Comparison of ENCODE assay signal across 9 mouse cellular contexts in genomic region chr17:67303326-67304099, GRCm38 (mm10). TPM values are rescaled to one million over a fixed set of nuclear protein-coding genes. Genes with fewer than 3 reads are reported as not detected.
DNase-seq lines count a peak whose midpoint lies in the region; ATAC-seq lines count a peak whose summit lies in the region.
"Had no signal": no experiment of that assay in that cellular context is flagged by ENCODE, and none has a peak within 500 bp of the region (broad histone marks: within the 10 kb centered on the region; RNA-seq: fewer than 3 reads in every experiment).

No protein-coding gene starts in this region.

- intact Hi-C loops in heart, postnatal 10 days (cut with DNase I) = no loop called here

- 54% methylated on average over 18 of the region's 18 CpGs for WGBS in embryonic facial prominence, embryonic 13.5 days
- WGBS in liver, embryonic 11.5 days = 81% methylated on average over 18 of the region's 18 CpGs

- H3K4me2 ChIP-seq in embryonic facial prominence, embryonic 13.5 days = peak overlapping the region; percentile 22; the same call in 1 of the 2 replicates
- no peak overlapping the region for H3K4me2 ChIP-seq in liver, embryonic 11.5 days

- H3K9me3 ChIP-seq in embryonic facial prominence, embryonic 13.5 days = no peaks in the 10 kb centered on the region
- no peaks in the 10 kb centered on the region for H3K9me3 ChIP-seq in liver, embryonic 11.5 days (ENCODE audit: control insufficient read depth, low read length)

- DNase-seq in frontal cortex, postnatal 36 days (ENCODE audit: low spot score in 2 of 2) = peak; percentile 12 to 22
- no peak for DNase-seq in frontal cortex, postnatal 14 days (ENCODE audit: low spot score in 2 of 2)
- peak; percentile 49 to 58 for DNase-seq in heart, postnatal 10 days
- DNase-seq in lung, postnatal 10 days = peak; percentile 72
- no peak for DNase-seq in liver, embryonic 11.5 days (ENCODE audit: low spot score)
- DNase-seq in urinary bladder, adult 18-20 months (ENCODE audit: low spot score in 2 of 2) = no peak
- DNase-seq in adrenal gland, postnatal 25 days = no peak

- H3K27me3 ChIP-seq in embryonic facial prominence, embryonic 13.5 days = no peaks in the 10 kb centered on the region
- H3K27me3 ChIP-seq in liver, embryonic 11.5 days (replicated peaks; ENCODE audit: control insufficient read depth, insufficient read depth, low read length) = no peaks in the 10 kb centered on the region

- H3K9ac ChIP-seq in embryonic facial prominence, embryonic 13.5 days = no peak overlapping the region
- H3K9ac ChIP-seq in liver, embryonic 11.5 days (ENCODE audit: low read depth, low read length) = no peak overlapping the region

- peaks cover 32% of the 10 kb centered on the region for H3K4me1 ChIP-seq in embryonic facial prominence, embryonic 13.5 days
- H3K4me1 ChIP-seq in liver, embryonic 11.5 days (replicated peaks; ENCODE audit: control insufficient read depth, insufficient read depth, low read length) = no peaks in the 10 kb centered on the region

- no peaks in the 10 kb centered on the region for H3K36me3 ChIP-seq in embryonic facial prominence, embryonic 13.5 days
- no peaks in the 10 kb centered on the region for H3K36me3 ChIP-seq in liver, embryonic 11.5 days (ENCODE audit: control insufficient read depth, insufficient read depth, low read length)
- H3K36me3 ChIP-seq: G1E had no signal

- ATAC-seq in embryonic facial prominence, embryonic 13.5 days (ENCODE audit: insufficient number of reproducible peaks, insufficient read depth, low FRiP score, low TSS enrichment, low read depth) = peak; percentile 44; the same call in 1 of the 2 replicates
- ATAC-seq in liver, embryonic 11.5 days (replicated peaks; ENCODE audit: low FRiP score) = no peak

- no peak overlapping the region for H3K4me3 ChIP-seq in embryonic facial prominence, embryonic 13.5 days
- no peak overlapping the region for H3K4me3 ChIP-seq in liver, embryonic 11.5 days (ENCODE audit: low read depth, low read length)

- H3K27ac ChIP-seq in embryonic facial prominence, embryonic 13.5 days = peak overlapping the region; percentile 33; the same call in 1 of the 2 replicates
- no peak overlapping the region for H3K27ac ChIP-seq in liver, embryonic 11.5 days (ENCODE audit: low read depth, low read length)

RNA-seq across cellular contexts. Expression of gene Ptprm, which starts 50.7 kb away (rescaled TPM):
- polyA plus RNA-seq in embryonic facial prominence, embryonic 13.5 days (2015; fragmentation: Nextera tagmentation; extraction: Ambion mirVana) = 14.3 and 15.8 TPM in 2 replicates
- 100 to 1,000 TPM; 132 to 133 TPM for total RNA-seq in heart, postnatal 10 days (2021)
- polyA plus RNA-seq in liver, embryonic 11.5 days (2014; fragmentation: Nextera tagmentation; extraction: Ambion mirVana) = 5.0 and 5.7 TPM in 2 replicates
- 39.4 and 41.0 TPM in 2 replicates for total RNA-seq in adrenal gland, postnatal 25 days (2021)
- polyA plus RNA-seq: G1E had no signal

Comparison
In these comparisons a context has a peak if more than half of its experiments do, and no peak if none do; other contexts are left out.
1. DNase-seq: peak in frontal cortex, postnatal 36 days (2 of 2), heart, postnatal 10 days (2 of 2) and lung, postnatal 10 days (single experiment); none in frontal cortex, postnatal 14 days (0 of 2), liver, embryonic 11.5 days (single experiment), urinary bladder, adult 18-20 months (0 of 2) and adrenal gland, postnatal 25 days (single experiment).